In the genomic region with DNA sequence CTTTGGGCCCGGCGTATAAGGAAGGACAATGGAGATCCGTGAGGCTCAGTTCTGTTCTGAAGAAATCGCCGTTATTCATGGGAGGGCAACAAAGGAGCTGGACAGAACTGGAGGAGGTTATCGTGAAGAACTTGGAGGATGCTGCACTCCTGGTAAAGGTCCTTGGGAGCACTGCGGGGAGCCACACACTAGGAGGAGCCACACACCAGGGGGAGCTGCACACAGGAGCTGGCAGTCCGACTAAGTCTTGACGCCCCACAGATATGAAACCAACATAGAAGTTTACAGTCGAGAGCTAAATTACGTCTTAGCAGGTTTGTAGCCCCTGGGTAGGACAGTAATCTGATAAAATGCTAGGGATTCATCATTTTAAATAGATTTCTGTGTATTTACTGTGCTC, we compare ENCODE assay signal across 8 mouse cellular contexts.
A peak's percentile ranks its signal among the peaks of the same experiment; 100 is the strongest.
DNase-seq lines count a peak whose midpoint lies in the region; ATAC-seq and TF ChIP-seq lines count a peak whose summit lies in the region.

No protein-coding gene starts in this region.

- no peaks in the 10 kb centered on the region for H3K79me2 ChIP-seq in CH12.LX (replicated peaks; ENCODE audit: control insufficient read depth, extremely low read depth, insufficient read depth, poor library complexity, severe bottlenecking)

- no peaks in the 10 kb centered on the region for H3K9me3 ChIP-seq in CH12.LX (replicated peaks; ENCODE audit: low read length)

- H3K27me3 ChIP-seq in CH12.LX (replicated peaks), result no peaks in the 10 kb centered on the region

- DNase-seq in CD4-positive, CD25-positive, alpha-beta regulatory T cell, adult 2 months (ENCODE audit: low read depth, low spot score), result peak; percentile 40
- peak; percentile 9 for DNase-seq in CH12.LX (ENCODE audit: extremely low read depth)
- DNase-seq in gastrocnemius, adult 8-10 months (ENCODE audit: low spot score in 2 of 2), result peak; percentile 9 to 22
- DNase-seq in lung, adult 18-20 months, result peak; percentile 8 to 21
- no peak for DNase-seq in cerebellum, adult 9-10 months
- no peak for DNase-seq in right cerebral cortex, postnatal 4 days

- TF ChIP-seq POLR2A in CH12.LX (IDR thresholded peaks at IDR 0.05; ENCODE audit: low read depth, low read length), result no peak

- peak; percentile 62 for TF ChIP-seq RAD21 in CH12.LX (IDR thresholded peaks at IDR 0.05; ENCODE audit: low read depth, low read length)

- TF ChIP-seq EP300 in CH12.LX (IDR thresholded peaks at IDR 0.05; ENCODE audit: low read length), result no peak

- peak in 1 of 2 experiments; percentile 61; a peak in 2 of 4 replicates for TF ChIP-seq CTCF in CH12.LX (conservative IDR thresholded peaks at IDR 0.05 in 1 of 2, IDR thresholded peaks at IDR 0.05 in 1 of 2; ENCODE audit: low read depth in 2 of 2, low read length in 2 of 2)

- no peak overlapping the region for H3K4me2 ChIP-seq in CH12.LX (ENCODE audit: insufficient read depth, low read depth, poor library complexity, severe bottlenecking)

- no peaks in the 10 kb centered on the region for H3K4me1 ChIP-seq in CH12.LX (ENCODE audit: control insufficient read depth in 1 of 2, insufficient read depth in 2 of 2)

- dilution Hi-C loops in CH12.LX (cut with MboI; ENCODE audit: extremely low pct_ligation_motif_present, extremely low pct_unique_long_range_greater_than_20kb, low sequenced_read_pairs), result no loop called here

- in situ Hi-C loops in CH12.LX (cut with MboI; ENCODE audit: low pct_ligation_motif_present, low pct_unique_long_range_greater_than_20kb, low sequenced_read_pairs), result no loop called here

- no peak overlapping the region for H3K4me3 ChIP-seq in CH12.LX (replicated peaks in 1 of 3; ENCODE audit: low read depth in 2 of 3, low read length in 2 of 3, poor library complexity in 1 of 3)

- no peaks in the 10 kb centered on the region for H3K36me3 ChIP-seq in CH12.LX (replicated peaks in 1 of 2; ENCODE audit: control insufficient read depth in 1 of 2, insufficient read depth in 1 of 2, low read length in 1 of 2)

- ATAC-seq in CD4-positive, CD25-positive, alpha-beta regulatory T cell, adult 4 months, result no peak
- ATAC-seq in activated CD4-positive, CD25-positive, alpha-beta regulatory T cell, adult 4 months, result no peak

- H3K27ac ChIP-seq in CH12.LX (ENCODE audit: insufficient read depth, low read depth), result no peak overlapping the region

- no peak overlapping the region for H3K9ac ChIP-seq in CH12.LX (ENCODE audit: insufficient read depth, low read depth)

TF ChIP-seq in CH12.LX, 34 proteins besides CTCF, POLR2A, EP300 and RAD21:
- TF ChIP-seq SMC3 (IDR thresholded peaks at IDR 0.05; ENCODE audit: low read depth, low read length), result peak; percentile 61
- TF ChIP-seq KAT2A (IDR thresholded peaks at IDR 0.05; ENCODE audit: insufficient replicate concordance, low read length), result no peak
- no peak for TF ChIP-seq RCOR1 (conservative IDR thresholded peaks at IDR 0.05; ENCODE audit: low read depth, low read length)
- TF ChIP-seq ZNF384 (IDR thresholded peaks at IDR 0.05; ENCODE audit: low read depth, low read length), result no peak
- TF ChIP-seq USF2 (conservative IDR thresholded peaks at IDR 0.05; ENCODE audit: low read depth, low read length), result no peak

Comparison
In these comparisons a context has a peak if more than half of its experiments do, and no peak if none do; other contexts are left out.
1. DNase-seq: peak in CD4-positive, CD25-positive, alpha-beta regulatory T cell, adult 2 months (single experiment), CH12.LX (single experiment), gastrocnemius, adult 8-10 months (2 of 2) and lung, adult 18-20 months (2 of 2); none in cerebellum, adult 9-10 months (single experiment) and right cerebral cortex, postnatal 4 days (single experiment).